Mouse (Mus musculus) bone marrow, adult 2 months (tissue): ENCODE measurements around the gene Cc2d2a.

Source experiments
- CTCF ChIP-seq: fragments of 200-500 bp; IDR thresholded peaks from 2 replicates; pipeline ENCODE4 v1.5.1; 2011; ENCODE audit warnings: low read length, control low read depth; ENCODE audit not compliant: control insufficient read depth, insufficient read depth
- POLR2A ChIP-seq: fragments of 200-500 bp; IDR thresholded peaks from 2 replicates; pipeline ENCODE4 v1.6.1; 2011; ENCODE audit warnings: low read depth, mild to moderate bottlenecking, control low read depth, low read length, borderline replicate concordance; ENCODE audit not compliant: control insufficient read depth

DNA sequence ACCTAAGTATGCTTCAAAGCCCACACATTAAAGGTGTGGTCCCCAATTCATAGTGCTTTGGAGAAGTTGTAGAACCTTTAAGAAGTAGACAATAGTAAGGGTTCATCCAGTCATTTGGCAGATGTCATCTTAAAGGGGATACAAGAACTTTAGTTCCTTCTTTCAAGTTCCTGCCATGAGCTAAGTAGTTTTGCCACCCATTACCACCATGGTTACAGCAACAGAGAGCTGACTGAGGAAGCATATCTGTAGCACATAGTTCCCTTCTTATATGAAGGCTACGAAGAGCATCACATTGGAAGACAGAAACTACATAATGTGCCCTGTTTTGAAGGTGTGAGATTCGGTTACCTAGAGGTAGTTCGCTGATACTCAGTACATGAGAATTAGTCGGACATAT lies 124.5 kb downstream of the Cc2d2a start:
- TF ChIP-seq CTCF (no peak), POLR2A (no peak)
